In the genomic region with DNA sequence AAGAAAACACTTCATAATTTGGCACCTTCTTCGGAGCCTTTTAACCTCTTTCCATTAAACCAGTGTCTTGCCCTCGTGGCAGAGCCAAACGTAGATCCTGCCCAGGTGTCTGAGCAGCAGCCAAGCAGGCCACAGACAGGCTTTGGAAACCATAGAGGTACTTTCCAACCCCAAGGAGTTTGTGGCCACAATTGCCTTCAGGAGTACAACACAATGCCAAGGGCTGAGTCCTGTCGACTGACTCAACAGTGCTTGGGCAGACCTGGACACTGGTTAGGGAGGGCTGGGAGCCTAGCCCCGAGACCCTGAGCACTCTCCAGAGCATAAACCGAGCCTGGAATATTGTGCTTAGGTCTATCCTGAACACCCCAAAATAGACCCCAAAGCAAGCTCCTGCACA, we compare ENCODE assay signal across 12 mouse cellular contexts. TPM values are rescaled to one million over a fixed set of nuclear protein-coding genes. Genes with fewer than 3 reads are reported as not detected.
DNase-seq lines count a peak whose midpoint lies in the region; ATAC-seq lines count a peak whose summit lies in the region.
"Had no signal": no experiment of that assay in that cellular context is flagged by ENCODE, and none has a peak within 500 bp of the region (broad histone marks: within the 10 kb centered on the region; RNA-seq: fewer than 3 reads in every experiment).

No protein-coding gene starts in this region.

- H3K27ac ChIP-seq in heart, embryonic 12.5 days (ENCODE audit: poor library complexity, severe bottlenecking) = peak overlapping the region; percentile 71
- H3K27ac ChIP-seq in midbrain, embryonic 14.5 days (replicated peaks; ENCODE audit: low read depth, low read length) = no peak overlapping the region
- no peak overlapping the region for H3K27ac ChIP-seq in midbrain, embryonic 13.5 days
- H3K27ac ChIP-seq in stomach, embryonic 16.5 days (ENCODE audit: low read length) = peak overlapping the region; percentile 21
- H3K27ac ChIP-seq: hindbrain, embryonic 14.5 days had no signal

- no peak overlapping the region for H3K4me3 ChIP-seq in heart, embryonic 12.5 days
- H3K4me3 ChIP-seq in midbrain, embryonic 14.5 days (replicated peaks; ENCODE audit: low read depth, low read length) = no peak overlapping the region
- no peak overlapping the region for H3K4me3 ChIP-seq in midbrain, embryonic 13.5 days (replicated peaks)
- no peak overlapping the region for H3K4me3 ChIP-seq in stomach, embryonic 16.5 days (replicated peaks; ENCODE audit: low read length)

- H3K9ac ChIP-seq in heart, embryonic 12.5 days = no peak overlapping the region
- H3K9ac ChIP-seq in midbrain, embryonic 14.5 days (replicated peaks; ENCODE audit: low read length) = 0 out of 2 replicates have a peak overlapping the region, but pooled peaks have one; percentile 10
- H3K9ac ChIP-seq in midbrain, embryonic 13.5 days (replicated peaks) = no peak overlapping the region
- no peak overlapping the region for H3K9ac ChIP-seq in stomach, embryonic 16.5 days (ENCODE audit: low read length)
- H3K9ac ChIP-seq: hindbrain, embryonic 14.5 days; liver, postnatal 0 days had no signal

- no peaks in the 10 kb centered on the region for H3K27me3 ChIP-seq in heart, embryonic 12.5 days (replicated peaks)
- H3K27me3 ChIP-seq in midbrain, embryonic 14.5 days (ENCODE audit: control insufficient read depth, insufficient read depth, low read length) = no peaks in the 10 kb centered on the region
- no peaks in the 10 kb centered on the region for H3K27me3 ChIP-seq in midbrain, embryonic 13.5 days
- H3K27me3 ChIP-seq in stomach, embryonic 16.5 days (ENCODE audit: control insufficient read depth, insufficient read depth, low read length) = no peaks in the 10 kb centered on the region

- DNase-seq in adrenal gland, postnatal 10 days = peak; percentile 56
- DNase-seq in adrenal gland, adult 8-10 months = no peak
- DNase-seq in heart, postnatal 4 days = no peak
- no peak for DNase-seq in midbrain, embryonic 14.5 days
- DNase-seq in MN1 (ENCODE audit: low spot score) = no peak
- DNase-seq: right cerebral cortex, postnatal 14 days had no signal

- H3K4me1 ChIP-seq in heart, embryonic 12.5 days (replicated peaks) = peaks cover 74% of the 10 kb centered on the region
- H3K4me1 ChIP-seq in midbrain, embryonic 14.5 days (ENCODE audit: control insufficient read depth, insufficient read depth, low read length) = peaks cover 22% of the 10 kb centered on the region
- peaks cover 34% of the 10 kb centered on the region for H3K4me1 ChIP-seq in midbrain, embryonic 13.5 days (replicated peaks)
- peaks cover 59% of the 10 kb centered on the region for H3K4me1 ChIP-seq in stomach, embryonic 16.5 days (ENCODE audit: control insufficient read depth, insufficient read depth, low read length)

- H3K9me3 ChIP-seq in heart, embryonic 12.5 days (replicated peaks) = no peaks in the 10 kb centered on the region
- no peaks in the 10 kb centered on the region for H3K9me3 ChIP-seq in midbrain, embryonic 14.5 days (ENCODE audit: control insufficient read depth, low read length)
- no peaks in the 10 kb centered on the region for H3K9me3 ChIP-seq in midbrain, embryonic 13.5 days
- no peaks in the 10 kb centered on the region for H3K9me3 ChIP-seq in stomach, embryonic 16.5 days (replicated peaks; ENCODE audit: control insufficient read depth, low read length)

- WGBS in heart, embryonic 12.5 days = 76% methylated on average over 6 of the region's 6 CpGs
- 88% methylated on average over 6 of the region's 6 CpGs for whole genome bisulfite sequencing in midbrain, embryonic 14.5 days
- WGBS in midbrain, embryonic 13.5 days = 83% methylated on average over 6 of the region's 6 CpGs
- 70% methylated on average over 6 of the region's 6 CpGs for WGBS in stomach, embryonic 16.5 days

- H3K36me3 ChIP-seq in heart, embryonic 12.5 days = peaks cover 17% of the 10 kb centered on the region
- H3K36me3 ChIP-seq in midbrain, embryonic 14.5 days (ENCODE audit: control insufficient read depth, insufficient read depth, low read length) = no peaks in the 10 kb centered on the region
- peaks cover 4% of the 10 kb centered on the region; the same call in 1 of the 2 replicates for H3K36me3 ChIP-seq in midbrain, embryonic 13.5 days
- H3K36me3 ChIP-seq in stomach, embryonic 16.5 days (ENCODE audit: control insufficient read depth, insufficient read depth, low read length) = peaks cover 2% of the 10 kb centered on the region; the same call in 1 of the 2 replicates

- H3K4me2 ChIP-seq in heart, embryonic 12.5 days = no peak overlapping the region
- H3K4me2 ChIP-seq in midbrain, embryonic 14.5 days (ENCODE audit: low read length) = no peak overlapping the region
- H3K4me2 ChIP-seq in midbrain, embryonic 13.5 days (replicated peaks) = no peak overlapping the region
- no peak overlapping the region for H3K4me2 ChIP-seq in stomach, embryonic 16.5 days (ENCODE audit: low read depth, low read length)
- H3K4me2 ChIP-seq: hindbrain, embryonic 14.5 days; midbrain, embryonic 11.5 days had no signal

- no peak for ATAC-seq in heart, embryonic 12.5 days (ENCODE audit: insufficient number of reproducible peaks, low FRiP score)
- ATAC-seq in midbrain, embryonic 14.5 days (ENCODE audit: low FRiP score, low TSS enrichment) = no peak
- ATAC-seq in midbrain, embryonic 13.5 days = no peak
- ATAC-seq in stomach, embryonic 16.5 days (ENCODE audit: insufficient read depth, low FRiP score) = no peak
- ATAC-seq: liver, postnatal 0 days had no signal

RNA-seq across cellular contexts. Expression of a gene that starts 13.4 kb away (rescaled TPM):
- 10 to 100 TPM; 18.6 to 23.1 TPM for total RNA-seq in adrenal gland, postnatal 10 days (2021)
- 10 to 100 TPM; 13.2 to 29.5 (median 19.2) TPM for total RNA-seq in adrenal gland, adult 8-10 months (2022)
- polyA plus RNA-seq in heart, embryonic 12.5 days (2016; fragmentation: Nextera tagmentation; extraction: Ambion mirVana) = 2.0 and 2.7 TPM in 2 replicates
- 1 to 10 TPM; 4.2 to 7.6 TPM for total RNA-seq in heart, postnatal 4 days (2021)
- polyA plus RNA-seq in midbrain, embryonic 14.5 days (2014; fragmentation: Nextera tagmentation; extraction: Ambion mirVana) = 1.9 and 2.8 TPM in 2 replicates
- 4.0 and 4.7 TPM in 2 replicates for polyA plus RNA-seq in midbrain, embryonic 13.5 days (2015; fragmentation: Nextera tagmentation; extraction: Ambion mirVana)
- polyA plus RNA-seq in stomach, embryonic 16.5 days (2015; fragmentation: Nextera tagmentation; extraction: Ambion mirVana) = 4.2 and 4.4 TPM in 2 replicates

RNA-seq across cellular contexts. Expression of a gene that starts 56.6 kb away (rescaled TPM):
- total RNA-seq in adrenal gland, postnatal 10 days (2021) = 100 to 1,000 TPM; 139 to 146 TPM
- total RNA-seq in adrenal gland, adult 8-10 months (2022) = 100 to 1,000 TPM; 238 to 265 (median 255) TPM
- 191 and 198 TPM in 2 replicates for polyA plus RNA-seq in heart, embryonic 12.5 days (2016; fragmentation: Nextera tagmentation; extraction: Ambion mirVana)
- total RNA-seq in heart, postnatal 4 days (2021) = 100 to 1,000 TPM; 104 to 111 TPM
- 327 and 366 TPM in 2 replicates for polyA plus RNA-seq in midbrain, embryonic 14.5 days (2014; fragmentation: Nextera tagmentation; extraction: Ambion mirVana)
- polyA plus RNA-seq in midbrain, embryonic 13.5 days (2015; fragmentation: Nextera tagmentation; extraction: Ambion mirVana) = 353 and 358 TPM in 2 replicates
- 214 and 229 TPM in 2 replicates for polyA plus RNA-seq in stomach, embryonic 16.5 days (2015; fragmentation: Nextera tagmentation; extraction: Ambion mirVana)

Comparison
In these comparisons a context has a peak if more than half of its experiments do, and no peak if none do; other contexts are left out.
1. H3K27ac ChIP-seq: peak in heart, embryonic 12.5 days (single experiment) and stomach, embryonic 16.5 days (single experiment); none in midbrain, embryonic 14.5 days (single experiment) and midbrain, embryonic 13.5 days (single experiment).